Mouse (Mus musculus) Muller cell, postnatal 12 days (primary cell): Measurements from ENCODE around the gene Irs3.
"Not testable (repeated sequence)": the region's sequence is repeated elsewhere in the genome, so short reads cannot be mapped to it uniquely, and the experiment has no call there.

Source experiments
- DNase-seq: peaks from one replicate; pipeline ENCODE4 v3.0.0-alpha.2; 2015; ENCODE audit errors: inconsistent ontology term

The Irs3 gene

DNA sequence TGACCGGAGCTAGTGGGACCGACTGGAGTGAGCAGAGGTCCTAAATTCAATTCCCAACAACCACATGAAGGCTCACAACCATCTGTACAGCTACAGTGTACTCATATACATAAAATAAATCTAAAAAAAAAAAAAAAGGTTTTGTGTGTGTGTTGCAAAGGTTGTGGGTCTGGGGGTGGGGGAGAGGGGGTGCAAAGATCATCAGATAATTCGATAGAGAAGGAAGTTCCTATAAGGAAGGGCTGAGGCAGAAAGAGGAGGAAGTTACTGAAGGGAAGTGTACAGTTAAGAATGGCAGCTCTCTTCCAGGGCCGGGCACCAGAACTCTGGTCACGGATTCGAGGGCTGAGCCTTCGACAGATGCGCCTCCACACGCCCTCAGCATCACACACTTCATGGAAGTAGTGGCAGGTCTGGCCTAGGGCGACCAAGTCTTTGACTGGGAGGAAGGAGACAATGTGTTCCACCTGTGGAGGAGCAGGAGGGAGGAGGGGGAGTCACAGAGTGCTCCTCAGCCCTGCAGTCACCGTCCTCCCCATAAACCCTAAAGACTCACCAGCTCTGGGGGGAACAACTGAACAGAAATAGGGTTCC lies 21.5 kb downstream of the Irs3 start:
- no peak for DNase-seq

DNA sequence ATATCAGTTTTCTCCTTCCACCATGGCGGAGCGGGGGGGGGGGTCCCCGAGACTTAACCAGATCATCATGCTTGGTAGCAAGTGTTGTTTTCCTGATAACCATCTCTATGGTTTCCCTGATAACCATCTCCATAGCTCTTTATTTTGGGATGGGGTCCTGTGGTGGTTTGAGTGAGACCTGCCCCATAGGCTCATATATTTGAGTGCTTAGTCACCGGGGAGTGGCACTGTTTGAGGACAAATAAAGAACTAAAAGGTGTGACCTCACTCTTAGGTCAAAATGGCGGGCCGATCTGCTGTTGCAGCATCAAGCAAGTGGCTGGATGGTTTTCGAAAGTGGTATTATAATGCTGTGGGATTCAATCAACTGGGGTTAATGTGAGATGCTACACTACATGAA lies 30.2 kb downstream of the Irs3 start:
- DNase-seq = no peak

DNA sequence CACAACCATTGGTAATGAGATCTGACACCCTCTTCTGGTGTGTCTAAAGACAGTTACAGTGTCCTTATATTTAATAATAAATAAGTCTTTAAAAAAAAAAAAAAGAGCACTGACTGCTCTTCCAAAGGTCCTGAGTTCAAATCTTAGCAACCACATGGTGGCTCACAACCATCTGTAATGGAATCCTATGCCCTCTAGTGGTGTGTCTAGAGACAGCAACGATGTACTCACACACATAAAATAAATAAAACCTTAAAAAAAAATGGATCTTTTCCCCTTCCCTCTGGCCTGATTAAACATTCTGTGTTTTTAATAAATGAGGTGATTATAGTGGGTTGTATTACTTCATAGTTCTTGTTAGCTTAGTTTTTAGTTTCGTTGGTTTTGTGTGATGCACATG lies 30.6 kb downstream of the Irs3 start:
- not testable (repeated sequence) for DNase-seq

DNA sequence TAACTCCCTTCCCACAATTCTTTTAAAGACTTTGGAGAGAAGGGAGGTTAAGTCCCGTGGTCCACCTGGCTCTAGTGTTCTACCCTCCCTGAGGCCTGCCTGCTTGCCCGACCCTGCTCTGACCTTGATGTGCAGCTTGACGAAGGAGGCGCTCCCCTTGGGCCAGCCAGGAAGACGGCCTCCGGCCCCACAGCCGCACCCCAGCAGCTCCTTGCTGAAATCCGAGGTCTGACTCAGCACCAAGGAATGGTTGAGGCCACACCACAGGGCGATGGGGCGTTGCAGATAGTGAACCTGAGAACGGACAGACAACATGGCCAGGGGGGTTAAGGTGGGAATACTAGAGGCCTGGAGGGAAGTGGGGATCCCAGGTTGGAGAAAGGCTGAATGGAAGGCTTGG lies 32.0 kb downstream of the Irs3 start, which contains the start of gene Pcolce:
Pcolce (minus strand) TSS at position 235 of the 400 bp plus-strand sequence.
- peak; percentile 47 for DNase-seq

DNA sequence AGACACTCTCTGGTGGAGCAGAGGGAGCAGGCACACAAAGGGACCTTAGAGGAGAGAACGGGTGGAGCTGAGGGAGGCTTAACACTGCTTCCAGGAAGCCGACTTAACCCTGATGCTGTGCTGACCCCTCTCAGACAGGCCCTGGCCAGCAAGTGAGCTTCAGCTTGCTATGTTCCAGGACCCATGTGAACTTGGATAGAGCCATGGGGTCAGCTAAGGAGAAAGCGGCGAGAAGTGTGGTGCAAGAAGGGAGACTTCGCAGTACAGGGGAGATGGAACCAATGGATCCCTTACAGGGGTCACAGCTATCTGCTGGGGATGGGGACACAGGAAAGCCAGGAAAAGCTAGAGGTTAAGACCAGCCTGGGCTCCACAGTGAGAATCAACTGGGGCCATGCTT lies 32.4 kb downstream of the Irs3 start:
- no peak for DNase-seq

DNA sequence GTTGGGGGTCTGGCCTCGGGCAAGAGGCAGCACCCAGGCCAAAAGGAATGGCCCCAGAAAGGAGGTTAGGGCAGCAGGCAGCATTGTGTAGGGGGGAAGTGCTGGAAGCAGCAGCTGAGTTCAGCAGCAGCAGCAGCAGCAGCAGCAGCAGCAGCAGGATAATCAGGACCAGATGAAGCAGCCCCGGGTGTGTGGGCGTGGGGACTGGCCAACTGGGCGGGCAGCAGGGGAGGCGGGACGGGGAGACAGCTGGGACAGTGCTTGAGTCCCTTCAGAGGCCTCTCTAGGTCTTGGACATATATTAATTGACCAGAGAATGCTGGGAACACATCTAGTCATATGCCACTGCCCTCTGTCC lies 34.3 kb downstream of the Irs3 start:
- DNase-seq = peak; percentile 83

DNA sequence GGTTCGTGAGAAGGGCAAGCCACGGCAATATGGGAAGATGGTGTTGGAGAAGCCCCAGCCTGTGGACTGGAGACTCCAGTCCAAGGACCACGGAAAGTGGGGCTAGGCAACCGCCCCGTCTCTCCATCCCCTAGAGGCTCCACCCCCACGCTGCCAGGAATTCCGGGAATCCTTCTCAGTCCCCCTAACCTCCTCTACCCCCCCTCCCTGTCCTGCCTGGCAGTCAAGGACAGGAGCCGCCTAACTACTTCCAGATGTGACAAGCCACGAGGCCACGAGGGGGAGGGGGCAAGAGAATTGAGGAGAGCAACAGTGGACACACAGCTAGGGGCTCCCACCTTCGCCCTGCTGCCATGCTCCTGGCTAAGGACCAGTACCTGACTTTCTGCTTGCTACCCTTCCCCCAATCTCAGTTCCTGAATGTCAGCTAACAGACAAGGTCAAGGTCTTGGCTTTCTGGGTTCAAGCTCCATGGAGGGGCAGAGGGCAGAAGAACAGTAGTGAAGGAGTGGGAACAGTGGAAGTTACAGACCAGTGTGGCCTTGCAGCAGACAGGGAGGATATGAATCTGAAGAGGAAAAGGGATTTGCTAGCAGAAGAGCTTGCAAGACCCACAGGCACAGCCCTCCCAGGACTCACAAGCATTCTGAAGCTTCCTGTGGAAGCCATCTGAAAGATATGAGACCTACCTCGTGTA lies 34.8 kb downstream of the Irs3 start:
- DNase-seq = peak; percentile 90

DNA sequence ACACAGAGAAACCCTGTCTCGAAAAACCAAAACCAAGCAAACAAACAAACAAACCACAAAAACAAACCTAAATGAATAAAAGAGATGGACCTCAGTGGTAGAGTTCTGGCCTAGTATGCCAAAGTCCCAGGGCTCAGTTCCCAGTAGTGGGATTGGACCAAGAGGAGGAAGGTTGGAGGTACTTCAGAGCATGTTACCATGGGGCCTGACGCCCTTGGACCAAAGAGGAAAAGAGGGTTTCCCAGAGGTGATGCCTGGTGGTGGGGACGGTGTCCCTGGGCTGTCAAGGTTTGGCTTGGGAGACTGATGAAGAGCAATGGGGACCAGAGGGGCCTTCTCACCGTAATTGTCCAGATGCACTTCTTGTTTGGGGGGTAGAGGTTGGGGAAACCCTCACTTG lies 35.5 kb downstream of the Irs3 start:
- no peak for DNase-seq

DNA sequence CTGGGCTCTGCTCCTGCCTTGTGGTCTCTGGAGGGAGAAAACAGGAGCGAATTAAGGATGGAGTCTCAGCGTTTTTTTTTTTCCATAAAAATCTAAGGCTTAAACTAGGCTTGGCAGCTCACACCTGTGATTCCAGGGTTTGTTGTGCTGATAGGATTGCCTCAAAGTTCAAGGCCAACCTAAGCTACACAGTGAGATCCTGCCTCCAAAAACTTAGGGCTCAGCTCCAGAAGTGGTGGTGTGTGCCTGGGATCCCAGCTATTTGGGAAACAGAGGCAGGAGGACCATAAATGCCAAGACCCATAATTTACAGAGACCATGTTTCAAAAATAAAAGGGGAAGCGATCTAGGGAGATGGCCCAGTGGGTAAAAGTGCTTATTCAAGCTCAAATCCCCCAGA lies 36.2 kb downstream of the Irs3 start:
- DNase-seq = no peak

DNA sequence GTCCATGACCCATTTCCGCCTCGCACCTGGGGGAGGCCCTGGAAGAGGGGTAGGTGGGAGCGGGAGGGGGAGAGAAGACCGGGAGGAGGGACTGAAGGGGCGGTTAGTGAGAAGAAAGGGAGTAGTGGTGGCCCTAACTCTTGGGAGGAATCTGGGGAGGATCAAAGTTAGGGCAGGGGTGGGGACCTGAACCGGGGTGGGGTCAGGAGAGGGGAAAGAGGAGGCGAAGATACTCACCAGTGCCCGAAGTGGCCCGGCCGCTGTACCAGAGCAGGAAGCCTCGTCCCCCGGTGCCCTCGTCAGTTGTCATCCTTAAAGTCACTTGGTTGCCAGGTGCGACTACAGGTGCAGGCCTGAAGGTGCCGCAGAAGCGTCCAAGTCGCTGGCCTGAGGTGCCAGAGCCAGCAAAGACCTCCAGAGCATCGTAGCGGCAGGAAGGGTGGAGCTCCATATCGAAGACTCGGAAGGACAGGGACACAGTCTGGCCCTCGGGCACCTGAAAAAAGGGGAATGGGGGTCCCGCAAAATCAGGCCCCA lies 36.8 kb downstream of the Irs3 start:
- DNase-seq = no peak

DNA sequence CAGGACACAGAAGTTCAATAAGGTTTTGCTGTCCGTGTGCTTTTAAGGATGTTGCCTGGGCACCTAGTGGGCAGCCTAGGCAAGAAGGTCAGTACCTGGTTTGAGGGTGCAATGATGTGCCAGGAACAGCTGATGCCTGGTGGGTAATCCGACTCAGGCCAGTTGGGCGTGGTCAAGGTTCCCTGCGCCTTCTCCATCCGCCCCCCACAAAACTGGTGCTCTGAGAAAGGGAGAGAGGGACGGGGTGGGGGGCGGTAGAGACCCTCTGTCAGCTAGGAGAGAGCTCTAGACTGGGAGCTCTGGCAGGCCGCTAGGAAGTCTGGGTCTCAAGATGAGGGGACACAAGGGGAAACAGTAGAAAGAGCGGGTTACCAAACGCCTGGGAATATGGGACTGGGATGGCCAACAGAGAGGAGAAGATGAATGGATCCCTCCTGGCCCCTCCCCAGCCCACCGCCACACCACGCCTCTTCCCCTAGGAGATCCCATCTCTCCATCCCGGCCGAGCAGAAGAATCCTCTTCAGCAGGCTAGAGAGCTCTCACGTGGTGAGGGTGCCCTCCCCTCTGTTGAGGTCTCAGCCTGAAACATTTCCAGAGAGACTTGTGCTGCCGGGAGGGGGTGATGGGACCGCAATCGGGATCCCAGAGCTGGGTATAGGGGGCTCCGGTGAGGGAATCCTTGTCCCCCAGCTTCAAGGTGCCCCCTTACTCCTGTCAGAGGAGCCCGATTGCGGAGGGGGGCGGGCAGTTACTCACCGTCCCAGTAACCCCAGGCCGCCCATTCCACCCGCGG lies 37.5 kb downstream of the Irs3 start:
- DNase-seq = no peak

DNA sequence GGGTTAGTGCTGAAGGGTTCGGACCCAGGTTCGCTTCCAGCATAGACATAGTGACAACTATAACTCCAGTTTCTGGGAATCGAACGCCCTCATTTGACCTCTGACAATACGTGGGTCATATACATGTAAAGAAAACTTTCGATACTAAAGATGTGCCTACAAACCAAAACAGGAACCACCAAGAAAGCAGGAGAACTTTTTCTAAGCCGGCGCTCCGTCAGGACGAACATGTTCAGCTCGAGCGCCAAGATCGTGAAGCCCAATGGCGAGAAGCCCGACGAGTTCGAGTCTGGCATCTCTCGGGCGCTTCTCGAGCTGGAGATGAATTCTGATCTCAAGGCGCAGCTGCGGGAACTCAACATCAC lies 44.2 kb downstream of the Irs3 start:
- no peak for DNase-seq

DNA sequence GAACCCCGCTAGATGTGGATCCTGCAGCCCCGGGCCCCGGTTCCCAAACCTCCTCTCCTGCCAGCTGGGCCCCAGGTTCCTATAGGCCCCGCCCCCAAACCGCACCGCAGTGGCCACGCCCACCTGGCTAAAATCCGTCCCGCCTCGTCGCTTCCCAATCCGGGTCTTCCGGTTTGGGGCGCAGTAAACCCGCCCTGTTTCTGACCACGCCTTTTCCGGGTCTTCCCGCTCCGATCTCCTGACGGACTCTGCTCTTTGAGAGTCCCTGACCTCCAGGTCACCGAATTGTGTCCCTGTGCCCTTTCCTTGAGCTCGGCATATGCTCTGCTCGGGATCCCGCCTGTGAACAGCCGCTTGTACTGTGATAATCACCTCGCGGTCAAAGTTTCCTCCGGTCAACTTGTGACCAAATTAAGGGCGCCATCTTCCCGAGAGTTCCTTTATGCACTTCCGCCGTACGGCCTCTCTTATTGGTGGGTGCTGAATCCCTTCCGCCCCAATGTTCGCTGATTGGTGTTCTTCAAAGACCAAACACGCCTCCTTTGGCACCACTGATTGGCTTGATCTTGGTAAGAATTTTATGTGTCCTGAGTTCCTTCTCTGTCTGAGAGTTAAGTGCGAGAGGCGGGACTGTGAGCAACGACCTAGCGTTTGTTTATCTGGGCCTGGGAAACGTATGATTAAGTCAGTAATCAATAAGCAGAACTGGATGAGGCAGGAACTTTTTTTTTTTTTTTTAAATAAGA lies 44.7 kb downstream of the Irs3 start, which contains the start of gene Mospd3:
Mospd3 (minus strand) TSS at position 440 of the 746 bp plus-strand sequence.
- peak; percentile 97 for DNase-seq

DNA sequence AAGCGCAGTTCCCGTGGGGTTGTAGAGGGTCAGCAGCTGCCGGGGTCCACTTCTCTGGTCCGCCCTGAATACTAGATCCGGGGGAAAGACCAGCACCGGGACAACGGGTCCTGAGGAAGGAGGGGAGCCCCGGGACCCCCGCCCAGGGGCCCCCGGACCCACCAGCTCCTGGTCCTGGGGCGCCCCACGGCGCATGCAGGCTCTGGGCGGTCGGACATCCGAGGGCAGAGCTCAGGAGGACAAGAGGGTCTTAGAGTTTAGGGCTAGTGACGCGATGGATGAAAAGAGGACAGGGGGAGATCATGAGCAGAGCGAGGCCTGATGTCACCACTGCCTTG lies 45.3 kb downstream of the Irs3 start:
- no peak for DNase-seq

DNA sequence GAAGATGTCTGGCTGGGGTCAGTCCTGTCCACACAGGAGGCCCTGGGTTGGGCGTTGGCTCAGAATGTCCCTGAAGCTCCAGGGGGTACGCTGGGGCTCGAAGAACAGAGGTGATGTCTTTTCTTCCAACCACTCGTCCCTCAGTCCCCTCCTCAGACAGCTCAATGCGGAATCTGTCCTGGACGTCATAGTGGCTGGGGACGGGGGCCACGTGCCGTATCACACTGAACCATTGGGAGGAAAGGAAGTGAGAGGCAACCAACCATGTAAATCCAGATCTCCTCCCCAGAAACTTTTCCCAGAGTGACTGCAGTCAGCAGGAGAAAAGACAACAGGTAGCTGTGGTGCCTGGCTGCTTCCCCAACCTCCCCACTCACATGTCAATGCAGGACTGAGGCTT lies 45.9 kb downstream of the Irs3 start:
- DNase-seq = no peak

DNA sequence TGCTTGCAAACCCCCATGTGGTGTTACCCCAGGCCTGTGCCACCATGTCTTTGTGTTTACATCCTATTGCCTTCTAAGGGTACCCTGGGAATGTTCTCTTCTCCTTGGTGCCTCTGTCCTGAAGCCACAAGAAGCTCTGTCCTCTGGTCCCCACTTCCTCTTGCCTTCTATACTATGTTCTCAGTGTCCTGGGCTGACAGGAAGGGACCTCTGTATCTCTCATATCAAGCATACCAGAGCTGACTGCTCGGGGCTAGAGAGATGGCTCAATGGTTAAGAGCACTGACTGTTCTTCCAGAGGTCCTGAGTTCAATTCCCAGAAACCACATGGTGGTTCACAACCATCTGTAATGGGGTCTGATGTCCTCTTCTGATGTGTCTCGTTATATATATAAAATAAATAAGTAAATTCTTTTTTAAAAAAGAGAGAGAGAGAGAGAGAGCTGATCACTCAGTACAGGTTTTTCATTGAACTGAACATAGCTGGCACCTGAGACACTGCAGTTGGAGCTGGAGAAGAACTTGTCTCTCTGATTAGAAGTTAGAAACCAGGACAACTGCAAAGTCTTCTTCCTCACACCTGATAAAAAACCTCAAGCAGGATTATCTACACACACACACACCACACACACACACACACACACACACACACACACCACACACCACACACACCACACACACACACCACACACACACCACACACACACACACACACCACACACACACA lies 47.3 kb downstream of the Irs3 start:
- DNase-seq = no peak

DNA sequence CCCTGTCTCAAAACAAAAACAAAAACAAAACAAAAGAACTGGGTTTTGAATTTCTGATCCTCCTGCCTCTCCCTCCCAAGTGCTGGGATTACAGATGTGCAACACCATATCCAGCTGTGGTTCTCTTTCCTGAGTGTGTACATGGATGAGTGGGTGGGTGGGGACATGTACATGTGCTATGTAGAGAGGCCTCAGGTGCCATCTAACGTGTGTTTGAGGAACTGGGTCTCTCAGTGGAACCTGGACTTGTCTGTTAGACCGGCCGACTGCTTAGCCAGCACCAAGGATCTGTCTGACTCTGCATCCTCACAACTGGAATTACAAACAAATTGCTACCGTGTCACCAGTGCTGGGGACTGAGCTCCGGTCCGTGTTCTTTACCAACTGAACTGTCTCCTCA lies 47.9 kb downstream of the Irs3 start:
- DNase-seq = no peak

DNA sequence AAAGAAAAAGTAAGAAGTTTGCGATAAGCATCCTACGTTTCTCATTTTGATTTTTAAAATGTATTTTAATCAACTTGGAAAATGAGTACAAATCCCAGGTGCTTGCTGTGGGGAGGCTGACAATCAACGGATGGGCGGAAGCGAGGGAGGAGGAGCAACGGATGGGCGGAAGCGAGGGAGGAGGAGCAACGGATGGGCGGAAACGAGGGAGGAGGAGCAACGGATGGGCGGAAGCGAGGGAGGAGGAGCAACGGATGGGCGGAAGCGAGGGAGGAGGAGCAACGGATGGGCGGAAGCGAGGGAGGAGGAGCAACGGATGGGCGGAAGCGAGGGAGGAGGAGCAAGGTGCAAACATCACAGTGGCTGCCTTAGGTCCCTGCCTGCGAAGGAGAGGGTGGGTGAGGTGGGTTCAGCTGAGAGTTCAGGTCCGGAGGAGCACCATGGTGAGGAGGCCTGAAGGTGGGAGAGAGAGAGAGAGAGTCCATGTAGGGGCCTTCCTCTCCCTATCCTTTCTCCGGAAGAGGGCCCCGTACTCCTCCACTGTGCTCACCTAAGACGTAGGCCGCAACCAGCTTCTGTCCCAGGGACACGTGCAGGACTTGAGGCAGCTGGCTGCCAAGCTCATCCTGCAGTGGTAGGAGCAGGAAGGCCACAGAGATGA lies 48.8 kb downstream of the Irs3 start:
- no peak for DNase-seq

DNA sequence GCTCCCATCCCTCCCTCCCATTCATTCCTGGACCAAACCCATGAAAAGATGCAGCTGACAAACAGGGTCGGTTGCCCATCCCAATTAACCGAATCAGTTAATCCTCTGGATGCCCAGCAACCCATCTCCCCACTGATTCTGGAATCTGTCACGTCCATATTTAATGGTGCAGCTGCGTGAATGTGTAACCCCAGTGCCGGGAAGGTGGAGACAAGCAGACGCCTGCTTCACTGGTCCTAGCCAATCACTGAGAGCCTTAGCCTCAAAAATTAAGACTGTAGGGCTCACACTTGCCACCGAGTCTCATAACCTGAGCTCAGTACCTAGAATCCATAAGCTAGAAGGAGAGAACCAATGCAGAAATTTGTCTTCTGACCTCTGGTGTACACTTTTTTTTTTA lies 49.6 kb downstream of the Irs3 start:
- no peak for DNase-seq
